Mouse (Mus musculus) hindbrain, embryonic 15.5 days (tissue): ENCODE measurements around the gene Spatc1l. TPM values are rescaled to one million over a fixed set of nuclear protein-coding genes. Genes with fewer than 3 reads are reported as not detected.

Experiments
- ATAC-seq: fragments of 200-750 bp; cut with Nextera tagmentation; 2 replicates; pipeline ENCODE4 v1.8.0; 2017; ENCODE audit warnings: low read depth, moderate number of reproducible peaks, moderate TSS enrichment; ENCODE audit not compliant: low FRiP score
- H3K27ac ChIP-seq: fragments of 300-500 bp; sonication (generic); replicated peaks from 2 replicates; pipeline ENCODE4 v1.5.1; 2015; ENCODE audit warnings: mild to moderate bottlenecking, inconsistent platforms
- H3K27me3 ChIP-seq: fragments of 300-500 bp; sonication (generic); 2 replicates; pipeline ENCODE4 v1.6.1; 2015; ENCODE audit warnings: control low read depth, inconsistent platforms
- H3K36me3 ChIP-seq: fragments of 300-500 bp; sonication (generic); 2 replicates; pipeline ENCODE4 v1.6.1; 2015; ENCODE audit warnings: control low read depth, inconsistent platforms
- H3K4me1 ChIP-seq: fragments of 300-500 bp; sonication (generic); replicated peaks from 2 replicates; pipeline ENCODE4 v1.6.1; 2015; ENCODE audit warnings: control low read depth, inconsistent platforms
- H3K4me2 ChIP-seq: fragments of 300-500 bp; sonication (generic); 2 replicates; pipeline ENCODE4 v1.6.1; 2015; ENCODE audit warnings: moderate library complexity, mild to moderate bottlenecking, inconsistent platforms
- H3K4me3 ChIP-seq: fragments of 300-500 bp; sonication (generic); 2 replicates; pipeline ENCODE4 v1.5.1; 2015; ENCODE audit warnings: mild to moderate bottlenecking, inconsistent platforms
- H3K9ac ChIP-seq: fragments of 300-500 bp; sonication (generic); 2 replicates; pipeline ENCODE4 v1.6.1; 2015; ENCODE audit warnings: inconsistent platforms
- H3K9me3 ChIP-seq: fragments of 300-500 bp; sonication (generic); 2 replicates; pipeline ENCODE4 v1.6.1; 2016; ENCODE audit warnings: control low read depth, inconsistent platforms
- WGBS: fragments of 180-500 bp; shearing (Covaris S2); methylation state at CpG from one replicate; pipeline ENCODE4 v1.1.7; 2015; 5-methylcytosine and 5-hydroxymethylcytosine counted together
- polyA plus RNA-seq: library from polyadenylated mRNA; unstranded; fragments of >200 nt; fragmentation: Nextera tagmentation; extraction: Ambion mirVana; gene quantifications from 2 replicates; pipeline ENCODE4 v1.2.1, GENCODE M21; 2015

Spatc1l gene
- polyA plus RNA-seq, 1 experiment from 2014 or later: 0.14 TPM

GRCm38 (mm10) chr10:76551556-76551955 is 10.5 kb upstream of the Spatc1l start:
- H3K27ac ChIP-seq: no peak overlapping the region
- H3K4me1 ChIP-seq: no peaks in the 10 kb centered on the region
- H3K36me3 ChIP-seq: peaks cover 79% of the 10 kb centered on the region
- no peak for ATAC-seq
- no peak overlapping the region for H3K4me3 ChIP-seq
- H3K27me3 ChIP-seq: no peaks in the 10 kb centered on the region
- H3K4me2 ChIP-seq: no peak overlapping the region
- H3K9ac ChIP-seq: no peak overlapping the region
- 70% methylated on average over 3 of the region's 3 CpGs for WGBS
- H3K9me3 ChIP-seq: no peaks in the 10 kb centered on the region

DNA sequence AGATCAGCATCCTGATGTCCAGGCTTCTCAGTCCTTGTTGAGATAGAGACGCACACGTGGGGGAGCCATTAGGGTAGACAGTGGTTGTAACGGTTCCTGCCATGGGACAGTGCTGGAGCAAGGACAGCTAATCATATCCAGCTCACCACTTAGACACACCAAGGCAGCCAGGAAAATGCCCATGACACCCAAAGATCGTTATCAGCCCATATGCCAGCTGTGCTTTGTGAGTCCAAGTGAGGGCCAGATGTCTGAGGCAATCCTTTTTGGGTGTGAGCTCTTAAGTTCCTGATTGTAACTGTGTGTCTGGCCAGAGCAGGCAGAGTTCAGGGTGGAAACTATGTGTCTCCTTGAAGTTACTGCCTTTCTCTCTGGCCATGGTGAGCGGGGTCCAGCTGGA is 8.0 kb upstream of the Spatc1l start:
- no peaks in the 10 kb centered on the region for H3K9me3 ChIP-seq
- no peak overlapping the region for H3K4me3 ChIP-seq
- no peak for ATAC-seq
- no peak overlapping the region for H3K9ac ChIP-seq
- H3K4me1 ChIP-seq: no peaks in the 10 kb centered on the region
- 87% methylated on average over 5 of the region's 5 CpGs for WGBS
- no peak overlapping the region for H3K4me2 ChIP-seq
- H3K27ac ChIP-seq: no peak overlapping the region
- H3K27me3 ChIP-seq: no peaks in the 10 kb centered on the region
- H3K36me3 ChIP-seq: peaks cover 54% of the 10 kb centered on the region

DNA sequence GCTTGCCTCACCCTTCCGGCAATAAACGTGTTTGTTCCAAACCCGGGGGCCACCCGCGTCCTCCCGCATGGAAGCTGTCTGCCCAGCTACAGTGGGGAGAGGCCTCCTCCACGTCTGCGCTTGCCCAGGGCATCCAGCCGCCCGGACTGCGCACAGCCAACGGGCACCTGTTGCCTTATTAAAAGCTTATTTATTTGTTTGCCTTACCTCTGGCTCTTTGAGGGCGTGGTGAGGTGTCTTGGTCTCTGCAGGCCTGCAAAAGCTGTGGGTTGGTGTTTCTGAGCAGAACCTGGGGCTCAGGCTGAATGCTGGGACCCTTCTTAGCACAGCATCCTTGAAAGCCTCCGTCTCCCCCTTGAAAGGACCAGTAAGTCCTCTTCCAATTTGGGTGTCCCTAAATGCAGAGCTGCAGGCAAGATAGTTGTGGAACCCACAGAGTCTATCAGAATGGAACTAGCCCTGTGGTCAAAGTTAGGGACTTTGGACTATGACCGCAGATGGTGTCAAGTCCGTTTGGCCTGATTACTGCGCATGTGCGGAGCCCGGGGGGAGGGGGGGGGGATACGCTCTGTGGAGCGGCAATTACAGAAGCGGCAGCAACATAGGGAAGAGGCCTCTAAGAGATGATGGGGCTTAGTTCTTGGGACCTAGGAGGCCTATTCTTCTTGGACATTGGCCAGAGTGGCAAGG is 8.1 kb downstream of the Spatc1l start:
- Histone ChIP-seq H3K4me2 (no peak overlapping the region), H3K9ac (no peak overlapping the region), H3K27ac (no peak overlapping the region), H3K36me3 (no peaks in the 10 kb centered on the region), H3K9me3 (no peaks in the 10 kb centered on the region), H3K4me1 (no peaks in the 10 kb centered on the region), H3K27me3 (no peaks in the 10 kb centered on the region), H3K4me3 (no peak overlapping the region)
- no peak for ATAC-seq
- WGBS: 95% methylated on average over 22 of the region's 22 CpGs

DNA sequence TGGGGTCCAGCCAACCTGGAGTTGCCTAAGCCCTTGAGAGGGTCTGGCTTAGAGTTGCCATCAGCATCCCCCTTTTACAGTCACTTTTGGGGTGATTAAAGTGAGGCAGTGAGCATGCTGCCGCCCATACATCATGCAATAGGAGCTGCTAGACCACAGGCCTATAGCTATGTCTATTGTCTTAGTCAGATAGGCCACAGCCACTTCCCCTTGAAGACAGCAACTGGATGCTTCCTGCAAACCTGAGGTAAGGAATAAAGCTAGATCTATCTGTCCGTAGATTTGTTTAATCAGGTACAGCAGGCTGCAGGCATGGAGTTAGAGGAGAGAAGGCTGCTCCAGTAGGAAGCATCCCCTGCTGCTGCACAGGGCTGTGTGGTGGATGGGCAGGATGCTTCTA is 9.0 kb downstream of the Spatc1l start:
- no peak overlapping the region for H3K4me3 ChIP-seq
- H3K9me3 ChIP-seq: no peaks in the 10 kb centered on the region
- ATAC-seq: no peak
- no peaks in the 10 kb centered on the region for H3K36me3 ChIP-seq
- no peaks in the 10 kb centered on the region for H3K27me3 ChIP-seq
- 91% methylated on average over 2 of the region's 2 CpGs for WGBS
- H3K4me2 ChIP-seq: no peak overlapping the region
- H3K27ac ChIP-seq: no peak overlapping the region
- no peak overlapping the region for H3K9ac ChIP-seq
- H3K4me1 ChIP-seq: no peaks in the 10 kb centered on the region

- H3K9me3 ChIP-seq: no peaks in the 10 kb centered on the region
- H3K4me2 ChIP-seq: no peak overlapping the region
- WGBS: 60% methylated on average over 3 of the region's 3 CpGs
- no peak overlapping the region for H3K9ac ChIP-seq
- no peaks in the 10 kb centered on the region for H3K36me3 ChIP-seq
- no peak overlapping the region for H3K27ac ChIP-seq
- H3K4me3 ChIP-seq: no peak overlapping the region
- no peaks in the 10 kb centered on the region for H3K4me1 ChIP-seq
- H3K27me3 ChIP-seq: no peaks in the 10 kb centered on the region
- ATAC-seq: no peak
Measured at GRCm38 (mm10) chr10:76572151-76572550, 10.1 kb downstream of the Spatc1l start.

DNA sequence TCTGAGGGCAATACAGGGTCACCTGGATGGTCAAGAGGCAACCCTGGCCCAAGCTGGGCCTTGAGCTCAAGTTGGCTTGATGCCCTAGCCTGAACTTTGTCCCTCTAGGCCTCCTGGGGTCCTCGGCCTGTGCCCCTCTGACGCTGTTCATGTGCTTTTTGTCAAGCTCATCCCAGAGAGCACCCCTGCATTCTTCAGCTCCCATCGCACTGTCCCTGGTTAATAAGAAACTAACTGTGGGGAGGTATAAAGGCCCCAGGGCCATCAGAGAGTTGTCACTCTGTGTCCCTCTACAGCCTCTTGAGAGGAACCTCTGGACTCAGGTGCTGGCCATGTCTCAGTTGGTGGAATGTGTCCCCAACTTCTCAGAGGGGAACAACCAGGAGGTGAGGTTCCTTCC is 13.3 kb downstream of the Spatc1l start, which contains the start of gene Ftcd:
Gene Ftcd (plus strand): TSS at position 275 of the 400 bp plus-strand sequence.
- Histone ChIP-seq H3K4me1 (no peaks in the 10 kb centered on the region), H3K36me3 (no peaks in the 10 kb centered on the region), H3K4me2 (no peak within 1 kb of the TSS), H3K27me3 (no peaks in the 10 kb centered on the region), H3K27ac (no peak within 1 kb of the TSS), H3K9me3 (no peaks in the 10 kb centered on the region), H3K4me3 (no peak within 1 kb of the TSS), H3K9ac (no peak within 1 kb of the TSS)
- 62% methylated on average over 3 of the region's 3 CpGs for WGBS
- ATAC-seq: no peak

DNA sequence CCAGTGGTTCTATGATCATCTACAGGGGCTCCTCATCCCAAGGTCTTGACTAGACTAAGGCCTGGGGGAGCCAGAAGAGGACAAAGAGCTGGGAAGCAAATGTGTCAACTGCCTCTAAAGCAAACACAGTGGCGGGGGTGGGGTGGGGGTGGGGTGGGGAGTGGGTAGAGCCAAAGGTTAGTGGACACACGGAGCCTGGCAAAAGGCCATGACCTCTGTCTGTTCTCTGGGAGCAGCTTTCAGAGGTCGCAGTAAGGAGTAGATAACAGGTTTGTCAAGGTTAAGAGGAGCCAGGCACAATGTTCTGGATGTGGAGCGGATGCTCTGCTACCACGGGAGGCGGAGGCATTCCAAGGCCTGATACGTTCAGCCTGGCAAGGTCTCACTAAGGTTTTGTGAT is 14.8 kb downstream of the Spatc1l start:
- no peaks in the 10 kb centered on the region for H3K9me3 ChIP-seq
- H3K4me1 ChIP-seq: no peaks in the 10 kb centered on the region
- 76% methylated on average over 7 of the region's 7 CpGs for whole genome bisulfite sequencing
- no peak overlapping the region for H3K4me3 ChIP-seq
- no peak overlapping the region for H3K27ac ChIP-seq
- H3K36me3 ChIP-seq: no peaks in the 10 kb centered on the region
- H3K4me2 ChIP-seq: no peak overlapping the region
- H3K9ac ChIP-seq: no peak overlapping the region
- ATAC-seq: no peak
- H3K27me3 ChIP-seq: no peaks in the 10 kb centered on the region

- Histone ChIP-seq H3K9ac (no peak overlapping the region), H3K9me3 (no peaks in the 10 kb centered on the region), H3K27ac (no peak overlapping the region), H3K4me3 (no peak overlapping the region), H3K4me2 (peak overlapping the region; percentile 22; the same call in 1 of the 2 replicates), H3K4me1 (no peaks in the 10 kb centered on the region), H3K27me3 (no peaks in the 10 kb centered on the region), H3K36me3 (no peaks in the 10 kb centered on the region)
- ATAC-seq: no peak
- 17% methylated on average over 10 of the region's 10 CpGs for WGBS
Measured at GRCm38 (mm10) chr10:76584138-76584537, 22.1 kb downstream of the Spatc1l start.

DNA sequence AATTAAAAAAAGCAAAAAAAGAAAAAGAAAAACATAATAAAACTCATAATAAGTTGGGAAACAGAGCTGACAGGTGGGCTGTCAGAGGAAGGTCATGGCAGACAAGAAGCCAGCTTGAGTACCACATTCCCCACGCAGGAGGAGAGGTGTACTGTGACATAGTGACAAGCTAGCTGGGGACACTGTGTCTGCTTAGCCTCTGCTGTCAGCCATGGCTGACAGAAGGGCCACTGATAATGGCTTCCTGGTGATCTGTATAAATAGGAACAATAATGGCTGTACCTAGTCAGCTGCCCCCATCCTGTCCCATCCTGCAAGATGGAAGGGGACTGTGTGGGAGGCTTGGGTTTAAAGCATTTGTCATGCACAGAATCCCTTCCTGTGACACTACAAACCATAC is 24.1 kb downstream of the Spatc1l start:
- no peak for ATAC-seq
- 67% methylated on average over 1 of the region's 1 CpGs for WGBS

GRCm38 (mm10) chr10:76590197-76590596 is 28.1 kb downstream of the Spatc1l start:
- Histone ChIP-seq H3K27me3 (no peaks in the 10 kb centered on the region), H3K4me3 (no peak overlapping the region), H3K9me3 (no peaks in the 10 kb centered on the region), H3K4me2 (no peak overlapping the region), H3K27ac (no peak overlapping the region), H3K9ac (no peak overlapping the region), H3K4me1 (no peaks in the 10 kb centered on the region), H3K36me3 (no peaks in the 10 kb centered on the region)
- ATAC-seq: no peak
- 81% methylated on average over 11 of the region's 11 CpGs for WGBS

More for the DNA sequence above, 24.1 kb downstream of the Spatc1l start:
- Histone ChIP-seq H3K36me3 (no peaks in the 10 kb centered on the region), H3K9ac (no peak overlapping the region), H3K4me3 (no peak overlapping the region), H3K9me3 (no peaks in the 10 kb centered on the region), H3K27me3 (no peaks in the 10 kb centered on the region), H3K4me1 (no peaks in the 10 kb centered on the region), H3K4me2 (no peak overlapping the region), H3K27ac (no peak overlapping the region)

DNA sequence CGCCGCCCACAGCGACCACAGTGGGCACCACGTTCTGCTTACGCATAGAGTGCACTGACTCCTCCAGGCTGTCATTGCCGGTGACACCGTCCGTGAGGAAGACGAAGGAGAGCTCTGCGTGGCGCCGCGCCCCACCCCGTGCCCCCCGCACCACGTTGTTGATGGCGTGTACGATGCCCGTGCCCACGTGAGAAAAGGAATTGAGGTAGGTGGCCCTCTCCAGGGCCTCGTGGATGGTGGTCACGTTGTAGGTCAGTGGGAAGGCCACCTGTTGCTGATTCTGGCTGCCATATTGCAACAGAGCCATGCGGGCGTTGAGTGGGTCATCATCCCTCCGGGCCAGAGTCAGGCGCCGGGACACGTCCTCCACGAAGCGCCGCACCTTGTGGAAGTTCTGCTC is 34.3 kb downstream of the Spatc1l start:
- no peak overlapping the region for H3K4me3 ChIP-seq
- no peaks in the 10 kb centered on the region for H3K4me1 ChIP-seq
- no peaks in the 10 kb centered on the region for H3K9me3 ChIP-seq
- H3K27me3 ChIP-seq: no peaks in the 10 kb centered on the region
- no peak overlapping the region for H3K9ac ChIP-seq
- no peak for ATAC-seq
- H3K27ac ChIP-seq: no peak overlapping the region
- WGBS: 93% methylated on average over 31 of the region's 31 CpGs
- no peaks in the 10 kb centered on the region for H3K36me3 ChIP-seq
- H3K4me2 ChIP-seq: no peak overlapping the region

- no peaks in the 10 kb centered on the region for H3K9me3 ChIP-seq
- no peak overlapping the region for H3K4me2 ChIP-seq
- H3K9ac ChIP-seq: no peak overlapping the region
- H3K4me1 ChIP-seq: no peaks in the 10 kb centered on the region
- H3K4me3 ChIP-seq: no peak overlapping the region
- WGBS: 87% methylated on average over 3 of the region's 3 CpGs
- ATAC-seq: no peak
- H3K27ac ChIP-seq: no peak overlapping the region
- no peaks in the 10 kb centered on the region for H3K27me3 ChIP-seq
- H3K36me3 ChIP-seq: no peaks in the 10 kb centered on the region
Measured at GRCm38 (mm10) chr10:76602690-76603089, 40.6 kb downstream of the Spatc1l start.

DNA sequence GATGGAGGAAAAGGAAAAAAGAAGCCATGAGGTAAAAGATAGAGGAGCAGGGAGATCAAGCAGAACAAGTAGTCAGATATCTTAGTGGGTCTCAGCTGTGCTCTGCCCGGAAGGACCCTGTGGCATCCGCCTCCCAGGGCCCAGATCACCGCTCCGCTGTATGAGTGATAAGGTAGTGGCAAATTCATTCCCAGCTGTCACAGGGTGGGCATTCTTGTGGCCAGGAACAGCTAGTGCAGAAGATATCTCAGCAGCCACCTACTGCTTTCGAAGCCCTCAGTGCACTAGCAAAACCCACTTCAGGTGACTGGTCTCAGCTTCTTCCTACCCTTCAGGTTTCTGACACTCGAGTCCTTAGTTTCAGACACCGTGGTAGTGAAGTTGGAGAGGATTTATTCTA is 50.4 kb downstream of the Spatc1l start:
- H3K4me2 ChIP-seq: no peak overlapping the region
- H3K4me1 ChIP-seq: no peaks in the 10 kb centered on the region
- 89% methylated on average over 7 of the region's 7 CpGs for WGBS
- no peak overlapping the region for H3K4me3 ChIP-seq
- no peaks in the 10 kb centered on the region for H3K36me3 ChIP-seq
- ATAC-seq: no peak
- no peaks in the 10 kb centered on the region for H3K27me3 ChIP-seq
- H3K9ac ChIP-seq: no peak overlapping the region
- H3K9me3 ChIP-seq: no peaks in the 10 kb centered on the region
- H3K27ac ChIP-seq: no peak overlapping the region
